Mouse (Mus musculus): ENCODE data around the gene Ankrd22.

Ankrd22 gene

GRCm38 (mm10) chr19:34181234-34181633 is 15.4 kb upstream of the Ankrd22 start:
- DNase-seq (ENCODE audit: inconsistent age in 2 of 2, low spot score in 1 of 2): no peak

GRCm38 (mm10) chr19:34180316-34180715 is 14.5 kb upstream of the Ankrd22 start:
- DNase-seq (ENCODE audit: inconsistent age in 2 of 2, low spot score in 1 of 2): no peak

- DNase-seq (ENCODE audit: inconsistent age in 2 of 2, low spot score in 1 of 2): no peak
These were observed 13.3 kb upstream of the Ankrd22 start for GRCm38 (mm10) chr19:34179136-34179535.

GRCm38 (mm10) chr19:34174004-34174403 is 8.2 kb upstream of the Ankrd22 start:
- DNase-seq (ENCODE audit: inconsistent age in 2 of 2, low spot score in 1 of 2): no peak

GRCm38 (mm10) chr19:34171167-34171566 is 5.3 kb upstream of the Ankrd22 start:
- DNase-seq (ENCODE audit: inconsistent age in 2 of 2, low spot score in 1 of 2): no peak

GRCm38 (mm10) chr19:34169121-34169520 is 3.3 kb upstream of the Ankrd22 start:
- DNase-seq (ENCODE audit: inconsistent age in 2 of 2, low spot score in 1 of 2): no peak

GRCm38 (mm10) chr19:34167896-34168661 is 2.2 kb upstream of the Ankrd22 start:
- DNase-seq (ENCODE audit: inconsistent age in 2 of 2, low spot score in 1 of 2): no peak

- no peak for DNase-seq (ENCODE audit: inconsistent age in 2 of 2, low spot score in 1 of 2)
These were observed 533 bp upstream of the Ankrd22 start for GRCm38 (mm10) chr19:34166386-34166785.

- no peak for DNase-seq (ENCODE audit: inconsistent age in 2 of 2, low spot score in 1 of 2)
These were observed 3.2 kb downstream of the Ankrd22 start for GRCm38 (mm10) chr19:34162693-34163092.

- no peak for DNase-seq (ENCODE audit: inconsistent age in 2 of 2, low spot score in 1 of 2)
These were observed 12.3 kb downstream of the Ankrd22 start for GRCm38 (mm10) chr19:34153263-34154144.

GRCm38 (mm10) chr19:34151909-34152308 is 13.9 kb downstream of the Ankrd22 start:
- DNase-seq (ENCODE audit: inconsistent age in 2 of 2, low spot score in 1 of 2): peak in 1 of 2 experiments; percentile 63

GRCm38 (mm10) chr19:34148421-34148820 is 17.4 kb downstream of the Ankrd22 start:
- no peak for DNase-seq (ENCODE audit: inconsistent age in 2 of 2, low spot score in 1 of 2)

- DNase-seq (ENCODE audit: inconsistent age in 2 of 2, low spot score in 1 of 2): no peak
These were observed 26.3 kb downstream of the Ankrd22 start for GRCm38 (mm10) chr19:34139431-34140046.

GRCm38 (mm10) chr19:34138720-34139430 is 27.0 kb downstream of the Ankrd22 start:
- DNase-seq (ENCODE audit: inconsistent age in 2 of 2, low spot score in 1 of 2): peak in 1 of 2 experiments; percentile 48

GRCm38 (mm10) chr19:34120107-34120731 is 45.6 kb downstream of the Ankrd22 start:
- no peak for DNase-seq (ENCODE audit: inconsistent age in 2 of 2, low spot score in 1 of 2)

GRCm38 (mm10) chr19:34119653-34120052 is 46.2 kb downstream of the Ankrd22 start:
- no peak for DNase-seq (ENCODE audit: inconsistent age in 2 of 2, low spot score in 1 of 2)

GRCm38 (mm10) chr19:34119102-34119501 is 46.8 kb downstream of the Ankrd22 start:
- peak in 1 of 2 experiments; percentile 11 for DNase-seq (ENCODE audit: inconsistent age in 2 of 2, low spot score in 1 of 2)

GRCm38 (mm10) chr19:34104841-34105240 is 61.0 kb downstream of the Ankrd22 start:
- DNase-seq (ENCODE audit: inconsistent age in 2 of 2, low spot score in 1 of 2): peak; percentile 5 to 60

- no peak for DNase-seq (ENCODE audit: inconsistent age in 2 of 2, low spot score in 1 of 2)
These were observed 64.0 kb downstream of the Ankrd22 start for GRCm38 (mm10) chr19:34101888-34102287.

- no peak for DNase-seq (ENCODE audit: inconsistent age in 2 of 2, low spot score in 1 of 2)
These were observed 65.2 kb downstream of the Ankrd22 start, which contains the start of gene Lipm for GRCm38 (mm10) chr19:34100633-34101032. Gene Lipm (plus strand): TSS chr19:34100933.

All from adrenal gland, adult (tissue).